Mouse (Mus musculus): Measurements from ENCODE around the gene Stkld1. TPM values are rescaled to one million over a fixed set of nuclear protein-coding genes. Genes with fewer than 3 reads are reported as not detected.

The Stkld1 gene
- 0.15 TPM in 1 of 2 replicates, not detected in the other for polyA plus RNA-seq (2015; fragmentation: Nextera tagmentation; extraction: Ambion mirVana)

GRCm38 (mm10) chr2:26933304-26934055 is at the start of gene Stkld1, which contains the start of gene Surf4:
TSS of gene Stkld1 (plus strand) at chr2:26934047.
TSS of gene Surf4 (minus strand) at chr2:26933928.

GRCm38 (mm10) chr2:26902467-26903220 is 31.2 kb upstream of the Stkld1 start, which contains the start of gene Surf6:
TSS of gene Surf6 (minus strand) at chr2:26902879.

GRCm38 (mm10) chr2:26910124-26910993 is 23.5 kb upstream of the Stkld1 start, which contains the start of the genes Med22 and Rpl7a:
TSS of gene Med22 (minus strand) at chr2:26910677.
TSS of gene Rpl7a (plus strand) at chr2:26910764.

GRCm38 (mm10) chr2:26915927-26916728 is 17.7 kb upstream of the Stkld1 start, which contains the start of the genes Surf2 and Surf1:
TSS of gene Surf2 (plus strand) at chr2:26916367.
TSS of gene Surf1 (minus strand) at chr2:26916530.

GRCm38 (mm10) chr2:26963923-26964723 is 30.3 kb downstream of the Stkld1 start, which contains the start of gene Rexo4:
TSS of gene Rexo4 (minus strand) at chr2:26964386.

GRCm38 (mm10) chr2:26973116-26973515 is 39.3 kb downstream of the Stkld1 start, which contains the start of gene Adamts13:
TSS of gene Adamts13 (plus strand) at chr2:26973416.

Other genes with a start within 250 kb of the Stkld1 start
- not detected in 2 replicates for gene Abo, start 69.1 kb upstream of the Stkld1 start, polyA plus RNA-seq (2015; fragmentation: Nextera tagmentation; extraction: Ambion mirVana)
- gene Surf6, start 31.2 kb upstream of the Stkld1 start, polyA plus RNA-seq (2015; fragmentation: Nextera tagmentation; extraction: Ambion mirVana), result 13.0 and 15.4 TPM in 2 replicates
- 34.2 and 35.7 TPM in 2 replicates for gene Med22, start 23.4 kb upstream of the Stkld1 start, polyA plus RNA-seq (2015; fragmentation: Nextera tagmentation; extraction: Ambion mirVana)
- gene Rpl7a, start 23.3 kb upstream of the Stkld1 start, polyA plus RNA-seq (2015; fragmentation: Nextera tagmentation; extraction: Ambion mirVana), result 413 and 440 TPM in 2 replicates
- gene Surf2, start 17.7 kb upstream of the Stkld1 start, polyA plus RNA-seq (2015; fragmentation: Nextera tagmentation; extraction: Ambion mirVana), result 41.6 and 57.7 TPM in 2 replicates
- 95.5 and 103 TPM in 2 replicates for gene Surf1, start 17.5 kb upstream of the Stkld1 start, polyA plus RNA-seq (2015; fragmentation: Nextera tagmentation; extraction: Ambion mirVana)
- 122 and 190 TPM in 2 replicates for gene Surf4, start 119 bp upstream of the Stkld1 start, polyA plus RNA-seq (2015; fragmentation: Nextera tagmentation; extraction: Ambion mirVana)
- 18.0 and 23.2 TPM in 2 replicates for gene Rexo4, start 30.3 kb downstream of the Stkld1 start, polyA plus RNA-seq (2015; fragmentation: Nextera tagmentation; extraction: Ambion mirVana)
- gene Adamts13, start 39.4 kb downstream of the Stkld1 start, polyA plus RNA-seq (2015; fragmentation: Nextera tagmentation; extraction: Ambion mirVana), result 0.17 and 0.20 TPM in 2 replicates
- 34.2 and 43.9 TPM in 2 replicates for gene Cacfd1, start 75.9 kb downstream of the Stkld1 start, polyA plus RNA-seq (2015; fragmentation: Nextera tagmentation; extraction: Ambion mirVana)
- 1.5 and 2.3 TPM in 2 replicates for gene Slc2a6, start 94.0 kb downstream of the Stkld1 start, polyA plus RNA-seq (2015; fragmentation: Nextera tagmentation; extraction: Ambion mirVana)
- gene Mymk, start 138.1 kb downstream of the Stkld1 start, polyA plus RNA-seq (2015; fragmentation: Nextera tagmentation; extraction: Ambion mirVana), result 0.14 and 0.54 TPM in 2 replicates
- gene Adamtsl2, start 145.3 kb downstream of the Stkld1 start, polyA plus RNA-seq (2015; fragmentation: Nextera tagmentation; extraction: Ambion mirVana), result 2.6 and 3.5 TPM in 2 replicates
- 3.1 and 5.9 TPM in 2 replicates for gene Fam163b, start 208.4 kb downstream of the Stkld1 start, polyA plus RNA-seq (2015; fragmentation: Nextera tagmentation; extraction: Ambion mirVana)
- 237 and 244 TPM in 2 replicates for gene Dbh, start 231.2 kb downstream of the Stkld1 start, polyA plus RNA-seq (2015; fragmentation: Nextera tagmentation; extraction: Ambion mirVana)